Mouse (Mus musculus) fat pad, adult 2 months (tissue): ENCODE data around the gene Slc23a3.

Experiments used
- DNase-seq: peaks from one replicate; pipeline ENCODE4 v3.0.0-alpha.2; 2011; ENCODE audit warnings: low read depth, low spot score; ENCODE audit errors: extremely low read depth

Gene Slc23a3

DNA sequence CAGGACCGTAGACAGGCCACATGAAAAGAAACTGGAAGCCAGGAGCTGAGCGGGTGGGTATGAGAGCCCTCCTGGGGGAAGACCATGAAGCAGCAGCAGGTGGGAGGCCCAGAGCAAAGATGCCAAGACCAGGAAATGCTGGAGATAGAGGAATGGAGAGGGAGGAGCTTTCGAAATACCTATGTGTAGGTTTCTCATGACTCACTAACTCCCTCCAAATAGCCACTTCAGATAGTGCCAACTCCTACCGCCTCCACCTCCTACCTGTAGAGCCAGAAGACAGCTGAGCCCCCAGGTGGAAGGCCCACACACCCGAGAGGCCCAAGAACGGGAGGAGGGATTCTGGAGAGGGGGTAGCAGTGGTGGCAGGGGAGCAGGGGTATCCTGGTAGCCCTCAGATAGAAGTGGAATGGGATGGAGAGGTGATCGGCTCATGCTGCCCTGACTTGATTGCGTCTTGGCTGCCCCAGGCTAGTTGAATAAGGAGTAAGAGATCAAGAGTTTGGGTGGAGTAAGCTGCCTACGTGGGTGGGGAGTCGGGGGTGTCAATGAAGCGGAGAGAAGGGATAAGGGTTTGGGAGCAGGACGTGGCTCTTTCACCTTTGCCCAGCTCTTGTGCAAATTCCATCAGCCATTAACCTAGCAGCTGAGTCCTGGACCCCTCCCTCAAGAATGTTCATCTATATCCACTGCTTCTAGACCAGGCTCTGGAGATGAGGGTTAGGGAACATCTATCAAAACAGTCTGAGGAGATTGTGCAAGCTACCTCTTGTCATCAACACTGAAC lies at the start of gene Slc23a3:
Gene Slc23a3 (minus strand): TSS at position 470 of the 787 bp plus-strand sequence.
- DNase-seq = no peak

DNA sequence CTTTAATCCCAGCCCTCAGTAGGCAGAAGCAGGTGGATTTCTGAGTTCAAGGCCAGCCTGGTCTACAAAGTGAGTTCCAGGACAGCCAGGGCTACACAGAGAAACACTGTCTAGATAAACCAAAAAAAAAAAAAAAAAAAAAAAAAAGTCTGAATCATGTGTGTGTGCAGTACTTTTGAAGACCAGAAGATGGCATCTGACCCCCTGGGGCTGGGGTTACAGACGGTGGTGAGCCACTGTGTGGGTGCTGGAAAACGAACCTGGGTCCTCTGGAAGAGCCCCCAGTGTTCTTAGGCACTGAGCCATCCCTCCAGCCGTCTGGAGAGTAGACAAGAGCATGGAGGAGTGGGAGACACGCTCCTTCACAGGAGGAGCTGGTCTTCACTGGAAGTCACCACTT lies 48.5 kb upstream of the Slc23a3 start:
- DNase-seq = no peak

DNA sequence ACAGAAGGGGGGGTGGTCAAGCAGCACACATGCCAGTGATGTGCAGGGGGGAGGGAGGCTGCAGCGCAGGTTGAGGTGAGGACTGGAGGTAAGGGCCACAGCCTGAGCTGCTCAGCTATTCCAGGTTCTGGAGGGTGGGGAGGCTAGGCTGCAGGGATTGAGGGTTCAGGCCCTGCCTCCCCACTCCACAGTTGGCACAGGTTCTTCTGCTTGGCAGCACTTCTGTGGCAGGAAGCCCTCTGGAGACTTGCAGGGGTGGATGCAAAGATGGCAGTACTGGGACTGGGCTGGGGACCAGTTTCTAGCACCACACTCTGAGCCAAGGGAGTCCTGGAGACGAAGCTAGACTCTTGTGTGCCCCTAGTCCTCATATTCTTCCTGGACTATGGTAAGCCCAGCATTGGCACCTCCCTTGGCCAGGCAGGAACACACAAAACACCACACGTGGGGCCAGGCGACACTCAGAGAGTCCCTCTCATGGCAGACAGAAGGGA lies 47.7 kb upstream of the Slc23a3 start:
- DNase-seq = no peak

DNA sequence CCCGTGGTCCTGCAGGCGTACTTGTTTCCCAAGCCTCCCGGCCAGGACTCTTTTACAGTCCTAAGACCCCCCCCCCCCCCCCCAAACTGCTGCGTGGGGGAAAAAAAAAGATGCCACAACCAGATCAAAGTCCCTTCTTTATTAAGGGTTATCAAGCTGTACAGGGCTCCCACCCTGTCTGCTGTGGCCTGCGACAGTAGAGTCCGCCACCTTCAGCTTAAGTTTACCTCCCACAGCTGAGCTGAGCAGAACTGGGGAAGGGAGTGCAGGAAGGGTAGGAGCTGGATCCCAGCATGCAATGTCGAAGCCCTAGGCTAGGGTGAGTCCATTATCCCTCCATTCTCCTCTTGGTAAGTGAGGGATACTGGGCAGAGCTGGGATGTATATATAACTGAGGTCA lies 47.1 kb upstream of the Slc23a3 start:
- DNase-seq = no peak

DNA sequence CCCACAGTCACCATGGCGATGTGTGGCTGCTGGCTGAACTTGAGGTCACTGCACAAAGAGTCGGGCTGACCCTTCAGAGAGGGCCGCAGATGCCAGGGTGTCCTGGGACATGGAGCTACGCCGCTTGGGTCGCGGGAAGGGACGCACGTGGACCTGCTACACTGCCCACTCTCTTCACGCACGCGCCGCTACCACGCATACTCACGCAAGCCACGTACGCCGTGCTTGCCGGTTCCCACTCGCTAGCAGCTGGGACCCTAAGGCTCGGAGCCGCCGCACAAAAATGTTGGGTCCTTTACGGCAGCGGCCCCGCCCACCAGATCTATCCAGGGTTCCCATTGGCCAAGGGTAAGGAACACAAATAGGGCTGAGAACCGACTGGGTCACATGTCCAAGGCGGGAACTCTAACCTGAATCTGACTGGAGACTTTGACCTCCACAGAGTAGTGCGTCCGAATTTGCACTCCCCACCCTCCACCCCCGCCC lies 46.5 kb upstream of the Slc23a3 start, which contains the start of gene Abcb6:
Gene Abcb6 (minus strand): TSS at position 288 of the 486 bp plus-strand sequence.
- DNase-seq = no peak

DNA sequence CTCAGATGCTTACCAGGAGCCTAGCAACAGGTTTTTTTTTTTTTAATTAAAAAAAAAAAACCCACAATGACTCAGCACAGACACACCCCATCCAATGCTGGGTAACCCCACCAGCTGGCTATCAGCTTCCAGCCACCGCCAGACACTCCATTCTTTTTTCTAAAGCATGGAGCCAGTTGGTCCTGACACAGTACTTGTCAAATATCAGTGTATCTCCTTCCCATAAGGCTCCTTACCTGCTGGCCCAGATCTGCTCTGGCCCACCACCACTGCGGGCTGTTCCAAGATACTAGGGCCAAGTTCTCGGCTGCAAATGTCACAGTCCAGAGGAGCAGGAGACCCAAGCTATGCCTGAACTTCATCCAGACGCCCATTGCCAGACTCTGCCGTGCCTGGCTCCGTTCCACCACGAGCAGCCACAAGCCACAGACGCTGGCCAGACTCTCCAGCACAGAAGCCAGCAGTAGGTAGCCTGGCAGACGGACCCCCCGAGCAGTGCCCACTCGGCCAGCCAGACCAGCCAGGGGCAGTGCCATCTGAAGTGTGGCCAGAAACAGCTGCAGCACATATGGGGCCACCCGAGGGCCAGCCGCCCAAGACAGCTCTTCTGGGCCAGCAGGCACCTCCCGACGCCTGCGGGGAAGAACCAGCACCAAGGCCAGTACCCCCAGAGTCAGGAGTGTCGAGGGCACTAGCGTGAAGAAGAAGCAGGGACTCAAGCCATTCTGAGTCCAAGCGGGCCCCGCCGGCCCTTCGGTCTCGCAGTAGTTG lies 45.8 kb upstream of the Slc23a3 start:
- no peak for DNase-seq

DNA sequence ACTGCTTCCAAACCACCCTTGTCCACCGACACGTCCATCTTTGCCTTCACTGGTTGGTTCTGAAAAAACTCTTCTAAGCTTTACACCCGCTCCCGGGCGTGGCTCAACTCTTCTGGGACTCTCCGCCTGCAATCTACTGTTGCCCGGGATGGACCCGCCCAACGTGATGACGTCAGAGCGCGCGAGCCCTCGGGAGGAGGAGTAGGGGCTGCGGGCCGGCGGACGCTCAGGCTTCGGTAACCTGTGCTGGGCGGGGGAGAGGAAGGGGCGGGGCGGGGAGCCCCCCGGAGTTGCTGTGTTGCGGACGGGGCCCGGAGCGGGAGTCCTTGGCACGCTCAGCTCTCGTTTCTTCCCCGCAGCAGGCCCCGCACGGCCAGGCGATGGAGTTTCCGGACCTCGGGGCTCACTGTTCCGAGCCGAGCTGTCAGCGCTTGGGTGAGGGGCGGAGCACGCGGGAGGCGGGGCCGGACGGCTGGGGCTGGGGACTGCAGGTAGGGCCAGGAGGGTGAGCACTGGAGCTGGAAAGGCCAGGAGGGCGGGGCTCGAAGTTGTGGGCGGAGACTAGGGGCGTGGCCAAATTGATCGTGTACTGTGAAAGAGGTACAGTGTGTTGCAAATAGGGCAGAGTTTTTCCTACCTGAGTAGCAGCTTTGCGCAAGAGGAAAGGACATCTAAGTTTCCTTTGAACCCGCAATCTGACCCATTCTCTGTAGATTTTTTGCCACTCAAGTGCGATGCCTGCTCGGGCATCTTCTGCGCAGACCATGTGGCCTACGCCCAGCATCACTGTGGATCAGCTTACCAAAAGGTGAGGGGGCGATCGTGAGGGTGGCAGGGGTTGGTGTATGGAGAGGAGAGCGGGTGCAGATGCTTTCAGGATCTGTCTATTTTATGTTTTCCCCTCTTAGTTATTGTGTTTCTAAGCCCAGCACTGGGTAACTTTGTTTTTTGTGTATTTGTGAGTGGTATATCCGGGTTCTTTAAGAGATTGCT lies 35.1 kb upstream of the Slc23a3 start, which contains the start of gene Zfand2b:
Gene Zfand2b (plus strand): TSS at position 175 of the 993 bp plus-strand sequence.
- DNase-seq = peak; percentile 72

DNA sequence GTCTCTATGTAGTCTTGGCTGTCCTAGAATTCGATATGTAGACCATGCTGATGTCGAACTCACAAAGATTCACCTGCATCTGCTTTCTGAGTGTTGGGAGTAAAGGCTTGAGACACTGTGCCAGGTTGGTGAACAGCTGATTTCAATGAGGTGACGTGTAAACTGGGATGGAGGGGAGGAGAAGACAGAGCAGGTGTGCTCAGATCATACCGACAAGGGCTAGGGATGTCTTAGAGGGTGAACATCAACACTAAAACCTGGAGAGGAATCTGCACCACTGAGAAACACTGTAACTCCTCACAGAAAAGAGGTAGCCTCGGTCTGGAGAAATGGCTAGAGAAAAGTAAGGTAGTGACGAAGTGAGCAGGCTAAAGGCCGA lies 34.4 kb upstream of the Slc23a3 start:
- DNase-seq = no peak

DNA sequence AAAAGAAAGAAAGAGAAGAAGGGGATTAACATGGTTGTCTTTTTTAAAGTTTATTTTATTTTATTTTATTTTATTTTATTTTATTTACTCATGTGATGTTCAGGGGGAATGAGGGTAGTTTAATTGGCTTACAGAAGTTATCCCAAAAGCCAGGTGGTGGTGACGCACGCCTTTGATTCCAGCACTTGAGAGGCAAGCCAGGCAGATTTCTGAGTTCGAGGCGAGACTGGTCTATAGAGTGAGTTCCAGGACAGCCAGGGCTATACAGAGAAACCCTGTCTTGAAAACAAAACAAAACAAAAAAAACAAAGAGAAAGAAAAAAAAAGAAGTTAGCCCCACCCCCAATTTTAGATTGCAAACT lies 26.5 kb upstream of the Slc23a3 start:
- DNase-seq = no peak

DNA sequence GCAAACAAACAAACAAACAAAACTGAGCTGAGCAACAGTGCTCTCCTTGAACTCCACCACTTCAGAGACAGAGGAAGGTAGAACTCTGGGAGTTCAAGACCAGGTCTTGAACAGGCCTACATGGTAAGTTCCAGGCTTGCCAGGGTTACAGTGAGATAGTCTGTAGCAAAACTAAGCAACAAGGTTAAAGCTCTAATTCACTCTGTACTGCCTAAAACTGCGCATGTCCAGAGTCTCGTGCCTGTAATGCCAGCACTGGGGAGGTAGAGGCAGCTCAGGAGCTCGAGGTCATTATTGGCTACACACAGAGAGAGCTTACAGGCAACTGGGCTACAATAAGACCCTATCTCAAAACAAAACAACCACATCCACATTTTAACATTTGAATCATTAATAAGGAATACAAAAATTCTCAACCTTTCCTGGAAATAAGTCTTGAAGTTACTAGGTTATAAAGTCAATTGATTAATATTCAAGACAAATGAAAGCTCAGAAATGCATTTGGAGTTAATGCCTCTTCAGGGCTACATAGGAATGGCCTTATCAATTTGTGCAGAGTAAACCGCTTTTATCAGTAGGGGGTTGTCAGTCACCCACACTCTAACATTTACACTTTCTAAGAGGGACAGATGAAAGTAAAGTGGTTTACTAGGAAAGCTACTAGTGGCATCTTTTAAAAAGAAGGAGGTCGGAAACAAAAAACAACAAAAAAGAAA lies 26.0 kb upstream of the Slc23a3 start:
- no peak for DNase-seq

DNA sequence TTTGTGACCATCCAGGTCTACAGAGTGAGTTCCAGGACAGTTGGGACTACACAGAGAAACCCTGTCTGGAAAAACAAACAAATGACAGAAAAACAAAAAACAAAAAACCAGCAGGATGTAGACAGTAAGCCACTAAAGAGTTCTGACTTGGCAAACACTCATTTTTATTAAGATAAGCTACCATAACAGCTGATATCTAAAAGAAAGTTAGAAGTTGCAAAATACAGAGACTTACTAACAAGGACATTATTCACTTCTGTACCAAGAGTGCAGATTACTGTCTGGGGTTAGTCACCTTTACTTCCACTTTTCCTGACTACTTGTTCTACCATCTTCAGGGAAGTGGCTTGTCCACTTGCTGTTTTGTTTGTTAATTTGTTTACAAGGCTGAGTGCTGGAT lies 25.3 kb upstream of the Slc23a3 start:
- no peak for DNase-seq

DNA sequence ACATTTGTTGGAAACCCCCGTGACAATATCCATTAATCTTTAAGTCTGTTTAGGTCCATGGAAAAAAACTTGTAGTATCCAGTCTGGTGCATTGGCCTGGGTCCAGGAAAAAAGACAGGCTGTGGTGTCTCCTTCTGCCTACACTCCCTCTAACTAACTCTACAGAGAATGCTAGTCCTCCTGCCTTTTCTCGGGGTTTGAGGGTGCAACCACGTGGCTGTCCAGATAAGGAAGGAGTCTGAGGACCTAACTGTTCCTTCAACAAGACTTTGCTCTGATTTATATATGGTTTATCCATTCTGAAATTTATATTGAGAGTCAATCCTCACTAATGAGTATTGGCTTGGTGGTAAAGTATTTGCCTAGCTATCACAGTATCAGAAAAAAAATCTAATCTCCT lies 22.1 kb upstream of the Slc23a3 start:
- DNase-seq = no peak

DNA sequence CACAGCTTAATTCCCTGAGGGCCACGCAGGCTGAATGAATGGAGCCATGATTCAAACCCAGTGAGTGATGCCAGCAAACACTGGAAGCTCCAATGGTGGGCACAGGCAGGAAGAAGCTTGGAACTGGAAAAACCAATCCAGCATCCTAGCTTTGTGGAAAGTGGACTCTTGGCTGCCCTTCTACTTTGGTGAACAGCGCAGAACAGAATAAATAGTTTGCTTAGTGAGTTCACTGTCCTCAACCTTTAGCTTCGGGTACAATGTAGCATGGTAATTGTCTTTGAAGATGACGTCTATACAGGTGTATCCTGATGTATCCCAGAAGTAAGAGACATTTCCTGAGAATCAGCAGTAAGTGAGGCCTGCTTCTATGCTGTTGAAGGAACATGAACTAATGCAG lies 15.0 kb upstream of the Slc23a3 start:
- DNase-seq = no peak

DNA sequence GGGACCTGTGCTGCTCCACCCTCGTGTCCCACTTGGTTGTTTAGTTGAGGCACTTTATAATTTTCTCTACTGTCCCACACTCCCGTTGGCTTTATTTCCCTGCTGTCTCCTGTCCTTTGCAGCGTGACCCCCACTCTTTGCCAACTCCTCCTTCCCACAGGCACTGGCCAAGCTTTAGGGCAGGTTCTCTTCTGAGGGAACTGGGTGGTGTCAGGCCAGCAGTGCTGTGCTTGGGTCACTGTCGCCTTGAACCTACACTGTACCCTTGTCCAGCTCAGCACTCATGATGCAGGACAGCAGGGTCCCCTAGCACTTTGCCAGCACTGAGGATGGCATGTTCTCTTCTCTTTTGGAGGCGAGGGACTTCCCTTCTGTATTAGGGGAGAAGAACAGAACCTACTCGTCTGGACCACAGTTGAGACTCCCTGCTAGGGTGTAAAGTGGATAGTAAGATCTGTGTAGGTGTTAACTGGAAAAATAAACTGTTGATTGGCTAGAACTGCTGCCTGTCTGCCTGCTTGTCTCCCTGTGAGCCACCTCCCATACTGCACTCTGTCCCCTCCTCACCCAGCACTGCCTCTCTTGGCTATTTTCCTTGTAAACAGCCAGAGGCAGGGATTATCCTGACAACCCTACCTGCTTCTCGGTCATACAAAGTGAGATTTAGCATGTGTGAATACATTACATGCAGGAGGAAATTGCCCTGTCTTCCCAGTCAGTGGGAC lies 13.9 kb upstream of the Slc23a3 start:
- DNase-seq = no peak

DNA sequence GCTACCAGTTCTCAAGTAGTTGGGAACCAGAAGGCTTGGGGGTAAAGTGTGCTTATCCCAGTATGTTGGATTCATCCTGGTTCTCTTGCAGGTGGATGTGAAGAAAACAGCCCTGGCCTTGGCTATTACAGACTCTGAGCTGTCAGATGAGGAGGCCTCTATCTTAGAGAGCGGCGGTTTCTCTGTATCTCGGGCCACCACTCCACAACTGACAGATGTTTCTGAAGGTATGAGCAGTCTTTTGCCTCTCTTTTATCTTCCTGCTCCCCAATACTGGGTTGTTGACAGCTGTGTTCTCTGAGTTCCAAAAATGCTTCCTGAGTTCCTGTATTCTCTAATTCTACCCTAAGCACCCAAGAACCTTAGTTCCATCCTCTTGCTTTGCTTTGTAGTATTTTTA lies 11.9 kb upstream of the Slc23a3 start:
- no peak for DNase-seq

DNA sequence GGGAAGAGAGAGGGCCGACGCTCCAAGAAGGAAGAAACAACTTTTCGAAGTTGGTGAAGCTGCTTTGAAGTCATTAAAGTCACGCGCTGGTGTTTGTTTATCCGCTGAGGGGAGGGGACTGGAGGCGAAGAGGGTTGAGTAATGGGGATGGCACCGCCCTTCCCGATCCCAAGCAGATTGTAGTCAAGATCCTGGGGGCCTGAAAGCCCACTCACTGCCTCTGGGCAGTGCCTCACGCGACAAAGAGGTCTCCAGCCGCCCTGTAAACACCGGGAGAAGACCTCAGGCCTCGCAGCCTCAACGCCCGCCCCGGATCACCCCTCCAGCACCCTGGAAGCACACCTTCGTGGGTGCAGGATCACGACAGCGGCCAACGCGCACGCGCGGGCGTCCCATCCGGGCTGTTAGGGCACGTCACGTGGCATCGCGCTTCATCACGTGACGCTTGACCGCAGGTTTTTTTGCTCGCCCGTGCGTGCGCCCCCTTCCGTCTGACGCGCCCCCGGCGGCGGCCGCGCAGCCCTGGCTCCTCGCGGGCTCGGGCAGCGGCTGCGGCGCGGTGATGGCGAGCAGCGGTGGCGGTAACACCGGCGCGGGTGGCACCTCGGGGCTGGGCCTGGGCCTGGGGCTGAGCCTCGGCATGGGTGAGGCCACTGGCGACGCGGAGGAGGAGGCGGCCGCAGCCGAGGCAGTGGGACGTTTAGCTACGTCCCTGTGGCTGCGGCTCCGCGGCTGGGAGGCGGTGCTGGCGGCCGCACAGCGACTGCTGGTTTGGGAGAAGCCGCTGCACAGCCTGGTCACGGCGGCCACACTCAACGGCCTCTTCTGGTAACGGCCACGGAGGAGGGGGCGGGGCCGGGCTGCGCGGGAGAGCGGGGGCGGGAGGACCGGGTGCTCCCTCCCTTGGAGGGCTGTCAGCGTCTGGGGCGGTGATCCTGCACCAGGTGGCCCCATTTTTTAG lies 8.9 kb upstream of the Slc23a3 start, which contains the start of the genes Cnppd1 and Retreg2:
Gene Cnppd1 (minus strand): TSS at position 411 of the 961 bp plus-strand sequence.
Gene Retreg2 (plus strand): TSS at position 478 of the 961 bp plus-strand sequence.
- DNase-seq = no peak

DNA sequence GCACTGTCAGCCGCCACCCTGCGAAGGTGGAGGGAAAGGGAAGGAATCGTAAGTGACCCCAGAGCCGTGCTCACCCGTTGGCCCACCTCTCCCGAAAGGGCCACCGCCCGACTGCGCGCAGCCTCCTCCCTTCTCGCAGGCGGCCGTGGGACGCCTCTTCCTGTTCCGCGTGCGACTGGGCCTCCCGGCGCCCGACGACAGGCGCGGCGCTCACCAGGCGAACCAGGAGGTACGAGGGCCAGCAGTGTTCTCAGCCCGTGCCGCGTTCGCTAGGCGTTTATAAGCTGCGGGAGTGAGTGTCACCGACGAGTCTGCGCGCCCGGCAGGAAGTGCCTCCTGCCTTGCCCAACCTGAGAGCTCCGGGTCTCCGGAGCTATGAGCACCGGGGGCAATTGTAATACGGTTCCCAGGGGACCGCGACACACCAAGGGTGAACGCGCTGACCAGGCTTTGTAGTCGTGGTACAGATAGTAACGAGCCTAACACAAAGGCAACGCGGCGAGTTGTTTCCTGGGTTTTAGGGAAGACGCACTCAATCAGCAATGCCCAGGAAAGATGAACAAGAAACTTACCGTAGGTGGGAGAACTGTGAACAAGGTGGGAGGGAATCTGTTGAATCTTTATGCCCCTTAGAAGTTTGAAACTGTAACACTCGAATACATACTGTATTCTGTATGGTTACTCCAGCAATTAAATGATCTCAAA lies 7.9 kb upstream of the Slc23a3 start:
- DNase-seq = no peak
